Mouse (Mus musculus): ENCODE results near the gene Akr1e1. TPM values are rescaled to one million over a fixed set of nuclear protein-coding genes. Genes with fewer than 3 reads are reported as not detected.
A peak's percentile ranks its signal among the peaks of the same experiment; 100 is the strongest.
"Not testable (repeated sequence)": the region's sequence is repeated elsewhere in the genome, so short reads cannot be mapped to it uniquely, and the experiment has no call there.

Akr1e1 gene
- polyA plus RNA-seq (2016; fragmentation: Nextera tagmentation; extraction: Ambion mirVana), result 43.3 and 51.1 TPM in 2 replicates

DNA sequence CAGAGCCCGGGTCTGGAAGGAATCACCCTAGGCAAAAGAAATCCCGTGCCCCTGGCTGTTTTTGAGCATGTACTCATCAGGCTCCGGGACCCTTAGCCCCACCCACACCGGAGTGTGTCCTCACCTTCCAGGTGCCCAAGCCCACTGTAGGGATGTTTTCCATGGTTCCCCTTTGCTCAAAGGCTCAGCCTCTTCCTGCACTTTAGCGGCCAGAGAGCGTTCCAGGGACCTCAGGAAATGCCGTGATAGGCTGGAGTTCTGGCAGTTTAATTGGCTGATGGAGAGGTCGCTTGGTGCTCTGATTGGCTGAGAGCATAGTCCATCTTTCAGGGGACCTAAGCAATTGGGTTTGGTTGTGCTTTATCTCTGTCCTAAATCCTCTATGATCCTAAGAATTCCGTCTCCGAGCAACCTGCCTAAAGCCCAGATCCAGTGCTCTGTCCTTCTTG, at the start of gene Akr1e1:
Akr1e1 (minus strand) TSS at position 214 of the 449 bp plus-strand sequence.
- DNase-seq (ENCODE audit: low spot score), result peak; percentile 95
- WGBS, result 6% methylated on average over 10 of the region's 10 CpGs
- peak within 1 kb of the TSS; percentile 85 for H3K27ac ChIP-seq
- H3K27me3 ChIP-seq (ENCODE audit: insufficient read depth, poor library complexity, severe bottlenecking), result no peaks in the 10 kb centered on the region
- H3K36me3 ChIP-seq, result no peaks in the 10 kb centered on the region; the same call in 1 of the 2 replicates
- peak within 1 kb of the TSS; percentile 73 for H3K4me3 ChIP-seq
- H3K9me3 ChIP-seq, result no peaks in the 10 kb centered on the region
- no peaks in the 10 kb centered on the region for H3K4me1 ChIP-seq

DNA sequence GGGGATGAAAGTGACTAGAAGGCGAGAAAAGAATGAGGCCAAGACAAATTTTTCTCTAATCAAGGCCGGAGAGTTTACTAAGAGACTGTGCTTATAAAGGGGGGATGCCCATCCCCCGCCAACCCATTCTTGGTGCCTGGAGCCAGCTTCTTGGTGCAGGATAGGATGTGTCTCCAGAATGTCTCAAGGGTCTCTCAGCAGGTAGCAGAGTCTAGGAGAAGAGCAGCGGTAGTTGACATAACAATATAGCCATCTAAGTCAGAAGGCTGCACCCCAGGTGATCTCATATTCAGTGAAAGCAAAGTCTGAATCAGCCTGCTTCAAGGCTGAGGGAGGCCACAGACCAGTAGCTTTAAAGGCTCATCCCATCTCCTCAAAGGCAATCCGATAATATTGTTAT, 49.4 kb upstream of the Akr1e1 start:
- Histone ChIP-seq H3K4me3 (no peak overlapping the region), H3K9me3 (no peaks in the 10 kb centered on the region), H3K27ac (no peak overlapping the region), H3K36me3 (no peaks in the 10 kb centered on the region), H3K4me1 (no peaks in the 10 kb centered on the region), H3K27me3 (ENCODE audit: insufficient read depth, poor library complexity, severe bottlenecking) (no peaks in the 10 kb centered on the region)
- WGBS, result 83% methylated on average over 5 of the region's 5 CpGs
- no peak for DNase-seq (ENCODE audit: low spot score)

DNA sequence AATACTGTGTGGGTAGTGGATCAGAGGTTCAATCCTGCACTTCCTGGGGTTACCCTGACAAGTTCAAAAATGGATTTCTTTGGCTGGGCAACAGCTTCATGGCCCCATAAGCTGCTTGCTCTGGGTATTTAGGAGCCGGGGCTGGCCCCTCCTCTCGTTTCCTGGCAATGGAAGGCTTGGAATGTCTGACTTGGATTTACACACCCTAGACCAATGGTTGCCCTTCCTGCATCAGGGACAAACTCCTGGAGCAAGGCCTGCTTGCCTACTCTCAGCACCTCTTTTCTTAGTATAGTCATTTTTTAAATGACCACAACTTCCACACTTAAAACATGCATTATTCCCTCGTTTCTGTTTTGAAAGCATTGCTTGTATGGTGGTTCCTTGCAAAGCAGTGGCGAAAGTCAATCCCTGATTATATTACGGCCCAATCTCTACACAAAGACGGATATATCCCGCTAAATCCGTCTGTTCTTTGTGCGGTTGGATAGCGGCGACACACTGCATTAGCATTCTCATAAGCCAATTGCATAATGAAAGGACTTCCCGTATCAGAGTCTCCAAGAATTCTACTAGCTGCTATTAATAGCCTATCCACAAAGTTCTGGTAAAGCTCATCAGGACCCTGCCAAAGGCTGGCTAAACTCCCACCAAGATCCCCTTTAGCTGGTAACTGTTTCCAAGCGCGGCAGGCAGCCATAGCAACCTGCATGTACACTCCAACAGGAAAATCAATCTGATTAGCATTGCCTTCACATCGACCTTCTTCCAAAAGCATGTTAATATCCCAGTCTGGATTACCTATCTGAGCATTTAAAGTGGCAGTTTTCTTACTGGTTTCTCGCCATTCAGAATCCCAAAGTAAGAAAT, 47.5 kb upstream of the Akr1e1 start:
- no peak for DNase-seq (ENCODE audit: low spot score)
- Histone ChIP-seq H3K4me3 (no peak overlapping the region), H3K27me3 (ENCODE audit: insufficient read depth, poor library complexity, severe bottlenecking) (no peaks in the 10 kb centered on the region), H3K27ac (no peak overlapping the region), H3K36me3 (no peaks in the 10 kb centered on the region), H3K4me1 (no peaks in the 10 kb centered on the region), H3K9me3 (no peaks in the 10 kb centered on the region)
- WGBS, result 85% methylated on average over 16 of the region's 16 CpGs

DNA sequence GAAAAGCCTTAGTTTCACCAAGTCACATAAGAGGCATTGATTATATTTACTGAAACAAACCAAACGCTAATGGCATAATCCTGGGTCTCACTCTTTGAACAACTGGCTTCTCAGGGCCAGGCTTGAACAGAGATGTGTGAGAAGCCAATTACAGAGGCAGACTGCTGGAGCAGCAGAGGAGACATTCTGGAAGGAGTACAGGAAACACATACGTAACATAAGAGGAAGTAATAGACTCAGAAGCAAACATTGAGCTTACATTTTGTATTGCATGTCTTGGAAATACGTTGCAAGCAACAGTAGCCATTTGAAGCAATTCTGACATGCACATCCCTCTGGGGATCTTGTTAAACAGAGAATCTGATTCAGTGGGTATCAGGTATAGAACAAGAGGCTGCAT, 41.2 kb upstream of the Akr1e1 start:
- H3K4me1 ChIP-seq, result no peaks in the 10 kb centered on the region
- no peaks in the 10 kb centered on the region for H3K36me3 ChIP-seq
- no peaks in the 10 kb centered on the region for H3K9me3 ChIP-seq
- H3K27me3 ChIP-seq (ENCODE audit: insufficient read depth, poor library complexity, severe bottlenecking), result no peaks in the 10 kb centered on the region
- WGBS, result 72% methylated on average over 3 of the region's 3 CpGs
- no peak for DNase-seq (ENCODE audit: low spot score)
- no peak overlapping the region for H3K27ac ChIP-seq
- H3K4me3 ChIP-seq, result no peak overlapping the region

DNA sequence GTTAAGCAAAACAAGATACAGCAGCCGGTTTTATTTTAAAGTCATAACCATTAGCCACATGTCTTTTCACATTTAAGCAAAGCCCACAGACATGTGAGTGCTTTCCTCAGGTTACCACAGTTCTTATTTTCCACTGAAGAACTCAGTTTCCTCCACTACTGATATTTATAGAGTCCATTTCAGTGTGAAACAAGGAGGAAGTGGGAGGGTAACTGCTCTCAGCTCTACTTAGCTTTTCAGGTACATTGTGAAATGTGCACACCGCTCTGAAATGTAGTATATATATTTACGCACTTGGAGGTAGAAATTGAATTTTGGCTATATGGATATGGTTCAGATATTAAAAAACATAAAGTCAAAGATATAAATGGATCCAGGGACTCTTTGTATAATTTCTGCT, 36.3 kb upstream of the Akr1e1 start:
- 90% methylated on average over 3 of the region's 3 CpGs for WGBS
- no peak overlapping the region for H3K27ac ChIP-seq

DNA sequence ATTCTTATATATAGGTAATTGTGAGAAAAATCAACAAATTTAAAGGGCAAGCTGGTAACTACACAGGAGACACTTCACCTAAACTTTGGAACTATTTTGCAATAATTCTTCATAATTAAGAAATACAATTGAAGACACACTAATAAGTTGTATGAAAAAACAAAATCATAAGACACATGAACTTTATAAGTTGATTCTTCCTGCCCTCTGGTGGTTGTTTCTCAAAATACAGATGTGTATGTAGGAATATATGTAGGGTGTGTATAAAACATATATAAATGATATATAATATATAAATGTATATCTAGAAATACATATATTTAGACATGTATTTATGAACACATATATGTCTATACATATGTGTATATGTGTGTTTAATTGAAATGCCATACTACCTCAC, 1.9 kb upstream of the Akr1e1 start:
- Histone ChIP-seq H3K36me3 (no peaks in the 10 kb centered on the region; the same call in 1 of the 2 replicates), H3K27ac (no peak overlapping the region), H3K9me3 (no peaks in the 10 kb centered on the region), H3K27me3 (ENCODE audit: insufficient read depth, poor library complexity, severe bottlenecking) (no peaks in the 10 kb centered on the region), H3K4me3 (no peak overlapping the region), H3K4me1 (no peaks in the 10 kb centered on the region)
- DNase-seq (ENCODE audit: low spot score), result no peak

More for the DNA sequence above, 36.3 kb upstream of the Akr1e1 start:
- Histone ChIP-seq H3K4me3 (no peak overlapping the region), H3K9me3 (no peaks in the 10 kb centered on the region), H3K27me3 (ENCODE audit: insufficient read depth, poor library complexity, severe bottlenecking) (no peaks in the 10 kb centered on the region), H3K36me3 (no peaks in the 10 kb centered on the region), H3K4me1 (no peaks in the 10 kb centered on the region)
- no peak for DNase-seq (ENCODE audit: low spot score)

DNA sequence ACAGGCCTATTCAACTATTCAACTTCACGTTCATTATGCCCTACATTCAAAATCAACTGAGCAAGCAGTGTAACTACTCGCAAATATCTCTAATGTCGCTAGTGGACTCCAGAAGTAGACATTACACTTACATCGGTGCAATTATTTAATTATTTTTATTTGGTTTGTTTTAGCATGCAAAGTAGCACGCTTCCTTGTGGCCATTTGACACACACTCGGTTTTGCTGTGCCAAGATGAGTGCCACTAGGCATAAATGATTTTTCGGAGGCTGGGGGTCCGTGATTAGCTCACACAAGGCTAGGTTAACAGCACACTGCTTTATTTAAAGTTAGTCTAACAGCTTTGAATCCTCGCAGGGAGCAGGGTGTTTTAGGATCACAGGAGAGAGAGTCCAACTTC, 444 bp downstream of the Akr1e1 start:
- no peak for DNase-seq (ENCODE audit: low spot score)
- Histone ChIP-seq H3K4me3 (peak overlapping the region; percentile 73), H3K4me1 (no peaks in the 10 kb centered on the region), H3K9me3 (no peaks in the 10 kb centered on the region), H3K27me3 (ENCODE audit: insufficient read depth, poor library complexity, severe bottlenecking) (no peaks in the 10 kb centered on the region), H3K27ac (peak overlapping the region; percentile 85), H3K36me3 (no peaks in the 10 kb centered on the region; the same call in 1 of the 2 replicates)
- WGBS, result 35% methylated on average over 9 of the region's 9 CpGs

DNA sequence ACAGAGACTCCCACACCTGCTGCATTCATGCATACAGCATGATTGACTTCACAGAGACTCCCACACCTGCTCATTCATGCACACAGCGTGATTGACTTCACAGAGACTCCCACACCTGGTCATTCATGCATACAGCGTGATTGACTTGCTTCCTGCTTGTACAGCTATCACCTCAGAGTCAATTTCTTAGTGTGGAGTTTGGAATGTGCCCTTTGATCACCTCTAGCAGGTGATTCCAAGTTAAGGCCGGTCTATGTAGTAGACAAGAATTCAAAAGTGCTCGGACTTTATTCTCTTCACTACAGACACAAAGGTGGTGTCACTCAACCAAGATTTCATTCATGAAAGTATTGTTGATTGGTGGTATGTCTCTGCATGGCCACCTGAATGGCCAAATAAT, 2.2 kb downstream of the Akr1e1 start:
- Histone ChIP-seq H3K36me3 (peaks cover 6% of the 10 kb centered on the region; the same call in 1 of the 2 replicates), H3K27me3 (ENCODE audit: insufficient read depth, poor library complexity, severe bottlenecking) (no peaks in the 10 kb centered on the region), H3K4me1 (no peaks in the 10 kb centered on the region), H3K9me3 (no peaks in the 10 kb centered on the region), H3K4me3 (no peak overlapping the region), H3K27ac (no peak overlapping the region)
- 84% methylated on average over 4 of the region's 4 CpGs for WGBS
- DNase-seq (ENCODE audit: low spot score), result no peak

DNA sequence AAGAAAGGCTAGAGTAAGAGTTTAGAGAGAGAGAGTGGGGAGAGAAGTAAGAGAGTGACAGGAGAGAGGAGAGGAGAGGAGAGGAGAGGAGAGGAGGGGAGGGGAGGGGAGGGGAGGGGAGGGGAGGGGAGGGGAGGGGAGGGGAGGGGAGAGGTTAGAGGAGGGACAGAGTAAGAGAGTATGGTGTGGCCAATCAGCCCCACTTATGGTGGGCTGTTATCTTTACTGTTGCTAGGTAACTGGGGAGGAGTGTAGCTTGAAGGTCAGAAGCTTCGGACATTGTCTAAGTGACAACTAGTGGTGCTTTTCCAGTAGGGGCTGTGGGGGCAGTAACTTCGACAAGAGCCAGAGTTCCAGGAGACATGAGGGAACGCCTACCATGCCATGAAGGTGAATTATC, 5.5 kb downstream of the Akr1e1 start:
- H3K27ac ChIP-seq; H3K9me3 ChIP-seq; H3K27me3 ChIP-seq (ENCODE audit: insufficient read depth, poor library complexity, severe bottlenecking); H3K4me1 ChIP-seq; H3K4me3 ChIP-seq; DNase-seq (ENCODE audit: low spot score): not testable (repeated sequence)
- 56% methylated on average over 3 of the region's 3 CpGs for WGBS
- peaks cover 33% of the 10 kb centered on the region for H3K36me3 ChIP-seq

DNA sequence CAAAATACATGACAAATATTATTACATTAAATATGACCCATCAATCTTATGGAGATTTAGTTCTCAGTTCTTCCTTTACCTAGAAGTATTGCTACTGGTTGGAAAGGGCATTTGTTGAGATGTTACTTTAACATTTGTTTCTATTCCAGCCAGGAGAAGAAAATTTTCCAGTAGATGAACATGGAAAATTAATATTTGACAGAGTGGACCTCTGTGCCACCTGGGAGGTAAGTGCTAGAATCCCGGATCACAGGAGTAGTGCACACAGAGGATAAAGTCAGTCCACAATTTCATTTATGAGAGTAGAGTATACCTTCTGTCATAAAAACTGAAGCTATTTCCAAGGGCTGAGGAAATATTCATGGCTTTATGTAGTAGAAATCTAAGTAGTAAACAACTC, 32.1 kb downstream of the Akr1e1 start:
- Histone ChIP-seq H3K4me1 (no peaks in the 10 kb centered on the region), H3K36me3 (no peaks in the 10 kb centered on the region), H3K9me3 (no peaks in the 10 kb centered on the region), H3K4me3 (no peak overlapping the region), H3K27ac (no peak overlapping the region), H3K27me3 (ENCODE audit: insufficient read depth, poor library complexity, severe bottlenecking) (no peaks in the 10 kb centered on the region)
- 84% methylated on average over 1 of the region's 1 CpGs for WGBS
- DNase-seq (ENCODE audit: low spot score), result no peak

DNA sequence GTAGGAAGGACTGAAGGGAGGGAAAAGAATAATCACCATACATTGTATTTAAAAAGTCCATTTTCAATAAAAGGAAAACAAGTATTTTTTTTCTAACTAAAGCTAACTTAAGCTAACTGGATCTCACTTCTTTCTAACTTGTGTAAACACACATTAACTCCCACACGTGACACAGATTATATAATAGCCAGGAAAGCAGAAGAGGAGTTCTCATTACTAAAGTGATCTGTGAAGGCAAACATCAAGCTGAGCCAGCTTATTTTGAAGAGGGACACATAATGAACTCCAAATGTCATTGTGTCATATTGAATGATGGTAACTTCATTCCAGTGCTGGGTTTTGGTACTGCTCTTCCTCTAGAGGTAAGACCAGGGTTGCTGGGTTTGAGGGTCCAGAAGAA, 35.1 kb downstream of the Akr1e1 start, which contains the start of gene Akr1c21:
Akr1c21 (plus strand) TSS at position 205 of the 400 bp plus-strand sequence.
- no peaks in the 10 kb centered on the region for H3K9me3 ChIP-seq
- no peaks in the 10 kb centered on the region for H3K4me1 ChIP-seq
- no peaks in the 10 kb centered on the region for H3K36me3 ChIP-seq
- WGBS, result 67% methylated on average over 1 of the region's 1 CpGs
- no peak within 1 kb of the TSS for H3K4me3 ChIP-seq
- no peaks in the 10 kb centered on the region for H3K27me3 ChIP-seq (ENCODE audit: insufficient read depth, poor library complexity, severe bottlenecking)
- no peak within 1 kb of the TSS for H3K27ac ChIP-seq
- DNase-seq (ENCODE audit: low spot score), result no peak

DNA sequence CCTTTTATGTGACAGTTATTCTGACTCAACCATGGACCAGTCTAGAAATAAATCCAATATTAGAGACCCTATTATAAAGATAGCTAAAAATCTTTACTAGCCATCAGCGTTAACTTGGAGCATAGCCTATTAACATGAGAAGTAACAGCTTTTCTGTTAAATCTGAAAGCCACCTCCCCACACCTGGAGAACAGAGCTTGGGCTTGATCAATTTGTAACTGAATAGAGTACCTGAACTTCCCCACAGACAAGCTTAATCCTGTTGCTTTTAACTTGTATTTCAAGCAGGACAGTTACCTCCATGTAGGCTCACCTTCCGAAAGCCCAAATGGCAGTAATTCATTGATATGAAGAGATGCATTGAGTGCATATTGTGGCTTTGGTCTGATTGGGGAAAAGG, 43.0 kb downstream of the Akr1e1 start:
- no peak overlapping the region for H3K4me3 ChIP-seq
- WGBS, result 85% methylated on average over 2 of the region's 2 CpGs
- H3K36me3 ChIP-seq, result no peaks in the 10 kb centered on the region

DNA sequence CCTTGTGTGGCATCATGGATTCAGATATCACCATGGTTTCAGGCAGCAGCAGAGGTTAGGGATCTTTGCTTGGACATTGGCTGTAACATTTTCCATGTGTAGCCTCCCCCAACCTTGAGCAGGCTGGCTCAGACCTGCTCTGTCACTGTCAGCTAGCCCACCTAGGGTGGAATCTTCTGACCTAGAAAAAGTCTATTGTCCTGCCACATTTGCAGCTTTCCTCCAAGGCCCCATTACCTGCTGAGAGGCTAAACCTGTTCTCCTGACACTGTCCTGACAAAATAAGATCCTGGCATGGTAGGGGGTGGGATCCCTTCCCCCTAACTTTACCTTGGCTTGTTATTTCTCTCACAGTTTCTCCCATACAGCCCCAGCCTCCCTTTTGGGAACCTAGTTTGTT, 48.5 kb downstream of the Akr1e1 start:
- no peak overlapping the region for H3K27ac ChIP-seq
- no peaks in the 10 kb centered on the region for H3K27me3 ChIP-seq (ENCODE audit: insufficient read depth, poor library complexity, severe bottlenecking)
- H3K4me1 ChIP-seq, result no peaks in the 10 kb centered on the region
- H3K36me3 ChIP-seq, result no peaks in the 10 kb centered on the region
- H3K9me3 ChIP-seq, result no peaks in the 10 kb centered on the region
- no peak for DNase-seq (ENCODE audit: low spot score)
- H3K4me3 ChIP-seq, result no peak overlapping the region

More for the DNA sequence above, 43.0 kb downstream of the Akr1e1 start:
- no peaks in the 10 kb centered on the region for H3K27me3 ChIP-seq (ENCODE audit: insufficient read depth, poor library complexity, severe bottlenecking)
- H3K4me1 ChIP-seq, result no peaks in the 10 kb centered on the region
- H3K27ac ChIP-seq, result no peak overlapping the region
- no peak for DNase-seq (ENCODE audit: low spot score)
- H3K9me3 ChIP-seq, result no peaks in the 10 kb centered on the region
